Mouse (Mus musculus) testis, adult 2 months (tissue): Measurements from ENCODE around the gene Usf3.

Experiments used
- CTCF ChIP-seq: fragments of 200-500 bp; IDR thresholded peaks from 2 replicates; pipeline ENCODE4 v1.5.1; 2012; ENCODE audit warnings: low read depth, mild to moderate bottlenecking, inconsistent platforms, low read length, moderate library complexity; ENCODE audit not compliant: control insufficient read depth, insufficient read depth, insufficient replicate concordance
- POLR2A ChIP-seq: fragments of 200-500 bp; IDR thresholded peaks from 2 replicates; pipeline ENCODE4 v1.6.1; 2012; ENCODE audit warnings: low read depth, mild to moderate bottlenecking, inconsistent platforms, low read length, moderate library complexity; ENCODE audit not compliant: control insufficient read depth

- TF ChIP-seq CTCF (no peak), POLR2A (no peak)
These were observed 27.1 kb downstream of the Usf3 start for GRCm38 (mm10) chr16:44200146-44200545.
